8 mouse cellular contexts compared by ENCODE assay signal in genomic region chr10:80603364-80603763, GRCm38 (mm10). TPM values are rescaled to one million over a fixed set of nuclear protein-coding genes. Genes with fewer than 3 reads are reported as not detected.
A peak's percentile ranks its signal among the peaks of the same experiment; 100 is the strongest.
DNase-seq lines count a peak whose midpoint lies in the region; ATAC-seq and TF ChIP-seq lines count a peak whose summit lies in the region.

No protein-coding gene starts in this region.

- DNase-seq in cerebellum, adult 11-12 months = peak; percentile 39
- no peak for DNase-seq in cerebellum, adult 9-10 months
- DNase-seq in spleen, adult 2 months (ENCODE audit: low read depth in 1 of 2, low spot score in 2 of 2) = no peak
- DNase-seq in spleen, postnatal 36 days (ENCODE audit: low spot score in 2 of 2) = no peak
- DNase-seq in liver = peak; percentile 37
- no peak for DNase-seq in layer of hippocampus, postnatal 25 days (ENCODE audit: extremely low spot score in 1 of 2, low spot score in 1 of 2)
- no peak for DNase-seq in kidney, postnatal 14 days

- H3K9ac ChIP-seq in stomach, embryonic 15.5 days = peak overlapping the region; percentile 59

- H3K4me1 ChIP-seq in spleen, adult 2 months (ENCODE audit: control insufficient read depth, insufficient read depth, insufficient read length) = peaks cover 35% of the 10 kb centered on the region
- H3K4me1 ChIP-seq in stomach, embryonic 15.5 days = peaks cover 18% of the 10 kb centered on the region

- 24% methylated on average over 7 of the region's 7 CpGs for WGBS in spleen, adult 2 months
- 24% methylated on average over 7 of the region's 7 CpGs for WGBS in stomach, embryonic 15.5 days

- TF ChIP-seq POLR2A in spleen, adult 2 months (IDR thresholded peaks at IDR 0.05; ENCODE audit: low read depth, low read length) = no peak

- H3K9me3 ChIP-seq in stomach, embryonic 15.5 days = no peaks in the 10 kb centered on the region

- peak overlapping the region; percentile 90 for H3K27ac ChIP-seq in spleen, adult 2 months (ENCODE audit: insufficient read depth, low read length)
- H3K27ac ChIP-seq in stomach, embryonic 15.5 days = peak overlapping the region; percentile 93

- no peaks in the 10 kb centered on the region for H3K27me3 ChIP-seq in spleen, adult 2 months (ENCODE audit: control insufficient read depth, insufficient read depth, low read length)
- no peaks in the 10 kb centered on the region for H3K27me3 ChIP-seq in stomach, embryonic 15.5 days (replicated peaks)

- H3K4me3 ChIP-seq in spleen, adult 2 months (ENCODE audit: extremely low read depth, insufficient read depth, insufficient read length) = peak overlapping the region; percentile 82
- peak overlapping the region; percentile 82 for H3K4me3 ChIP-seq in stomach, embryonic 15.5 days (replicated peaks)

- peak overlapping the region; percentile 86 for H3K4me2 ChIP-seq in stomach, embryonic 15.5 days

- no peak for TF ChIP-seq CTCF in spleen, adult 2 months (IDR thresholded peaks at IDR 0.05; ENCODE audit: extremely low read depth, insufficient read depth, insufficient read length, insufficient replicate concordance)

- H3K36me3 ChIP-seq in spleen, adult 2 months (ENCODE audit: control insufficient read depth, insufficient read depth, low read length) = peaks cover 14% of the 10 kb centered on the region
- H3K36me3 ChIP-seq in stomach, embryonic 15.5 days = peaks cover 23% of the 10 kb centered on the region

- ATAC-seq in stomach, embryonic 15.5 days (ENCODE audit: insufficient read depth, low FRiP score, low read depth) = no peak

RNA-seq across cellular contexts. Expression of gene Adat3, which starts 0.7 kb away (rescaled TPM):
- 17.0 and 25.7 TPM in 2 replicates for polyA plus RNA-seq in spleen, adult 2 months (2012; rRNA removed)
- 6.1 and 6.4 TPM in 2 replicates for polyA plus RNA-seq in stomach, embryonic 15.5 days (2015; fragmentation: Nextera tagmentation; extraction: Ambion mirVana)
- 1 to 10 TPM; 1.7 to 1.8 TPM for total RNA-seq in layer of hippocampus, postnatal 25 days (2021)

RNA-seq across cellular contexts. Expression of gene Scamp4, which starts 0.7 kb away (rescaled TPM):
- polyA plus RNA-seq in spleen, adult 2 months (2012; rRNA removed) = 94.8 and 110 TPM in 2 replicates
- 86.1 and 93.0 TPM in 2 replicates for polyA plus RNA-seq in stomach, embryonic 15.5 days (2015; fragmentation: Nextera tagmentation; extraction: Ambion mirVana)
- 10 to 100 TPM; 44.1 to 45.5 TPM for total RNA-seq in layer of hippocampus, postnatal 25 days (2021)

RNA-seq across cellular contexts. Expression of gene Gm49322, which starts 2.5 kb away (rescaled TPM):
- polyA plus RNA-seq in spleen, adult 2 months (2012; rRNA removed) = 2.9 and 3.0 TPM in 2 replicates
- polyA plus RNA-seq in stomach, embryonic 15.5 days (2015; fragmentation: Nextera tagmentation; extraction: Ambion mirVana) = 3.9 TPM in 2 replicates
- 1 to 10 TPM; 2.4 to 3.4 TPM for total RNA-seq in layer of hippocampus, postnatal 25 days (2021)

RNA-seq across cellular contexts. Expression of gene Abhd17a, which starts 13.2 kb away (rescaled TPM):
- 220 and 302 TPM in 2 replicates for polyA plus RNA-seq in spleen, adult 2 months (2012; rRNA removed)
- 102 and 103 TPM in 2 replicates for polyA plus RNA-seq in stomach, embryonic 15.5 days (2015; fragmentation: Nextera tagmentation; extraction: Ambion mirVana)
- 100 to 1,000 TPM; 184 to 192 TPM for total RNA-seq in layer of hippocampus, postnatal 25 days (2021)

RNA-seq across cellular contexts. Expression of gene Csnk1g2, which starts 19.3 kb away (rescaled TPM):
- polyA plus RNA-seq in spleen, adult 2 months (2012; rRNA removed) = 206 and 283 TPM in 2 replicates
- polyA plus RNA-seq in stomach, embryonic 15.5 days (2015; fragmentation: Nextera tagmentation; extraction: Ambion mirVana) = 134 and 148 TPM in 2 replicates
- 100 to 1,000 TPM; 208 to 236 TPM for total RNA-seq in layer of hippocampus, postnatal 25 days (2021)

Comparison
In these comparisons a context has a peak if more than half of its experiments do, and no peak if none do; other contexts are left out.
1. DNase-seq: peak in cerebellum, adult 11-12 months (single experiment) and liver (single experiment); none in cerebellum, adult 9-10 months (single experiment), spleen, adult 2 months (0 of 2), spleen, postnatal 36 days (0 of 2), layer of hippocampus, postnatal 25 days (0 of 2) and kidney, postnatal 14 days (single experiment).